Mouse (Mus musculus): ENCODE data around the gene Msl3l2. TPM values are rescaled to one million over a fixed set of nuclear protein-coding genes. Genes with fewer than 3 reads are reported as not detected.

The Msl3l2 gene
- polyA plus RNA-seq (2015; fragmentation: Nextera tagmentation; extraction: Ambion mirVana), result 9.1 and 10.0 TPM in 2 replicates

DNA sequence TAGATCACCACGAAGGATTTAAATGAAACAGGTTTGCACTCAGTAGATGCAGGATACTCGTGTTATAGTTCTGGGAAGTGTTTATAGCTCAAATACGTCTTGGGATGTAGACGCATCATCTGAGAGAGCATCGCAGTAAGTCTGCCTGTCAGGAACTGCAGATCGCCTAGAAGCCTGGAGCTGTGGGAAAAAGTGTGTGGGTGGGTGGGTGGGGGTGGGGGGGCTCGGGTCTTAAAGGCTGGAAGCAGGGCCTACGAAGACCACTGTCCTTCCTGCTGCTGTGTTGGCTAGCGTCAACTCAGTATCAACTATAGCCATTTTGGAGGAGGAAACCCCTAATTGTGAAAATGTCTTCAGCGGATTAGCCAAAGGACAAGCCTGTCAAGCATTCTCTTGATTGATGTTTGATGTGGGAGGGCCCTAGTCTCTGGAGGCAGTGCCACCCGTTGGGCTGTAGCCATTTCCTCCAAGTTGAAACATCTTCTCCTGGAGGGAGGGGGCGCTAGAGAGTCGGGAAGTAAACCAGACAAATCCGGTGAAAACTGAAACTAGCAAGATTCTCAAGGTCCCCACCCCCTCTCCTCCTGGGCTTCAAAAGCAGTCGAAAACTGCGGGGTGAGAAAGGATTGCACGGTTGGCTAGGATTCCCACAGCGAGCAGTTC, at the start of gene Msl3l2:
TSS of gene Msl3l2 (plus strand) at position 585 of the 663 bp plus-strand sequence.

Other genes with a start within 250 kb of the Msl3l2 start
- gene Tbc1d32, start 121.8 kb downstream of the Msl3l2 start, polyA plus RNA-seq (2015; fragmentation: Nextera tagmentation; extraction: Ambion mirVana), result 2.1 and 2.9 TPM in 2 replicates